8 mouse cellular contexts compared by ENCODE assay signal in genomic region chr4:133337833-133338520, GRCm38 (mm10). TPM values are rescaled to one million over a fixed set of nuclear protein-coding genes. Genes with fewer than 3 reads are reported as not detected.
A peak's percentile ranks its signal among the peaks of the same experiment; 100 is the strongest.
DNase-seq lines count a peak whose midpoint lies in the region; ATAC-seq and TF ChIP-seq lines count a peak whose summit lies in the region.

No protein-coding gene starts in this region.

- WGBS in spleen, adult 2 months: 15% methylated on average over 14 of the region's 14 CpGs
- 13% methylated on average over 14 of the region's 14 CpGs for WGBS in embryonic facial prominence, embryonic 12.5 days
- WGBS in intestine, embryonic 16.5 days: 10% methylated on average over 14 of the region's 14 CpGs
- 11% methylated on average over 14 of the region's 14 CpGs for WGBS in neural tube, embryonic 14.5 days

- no peak overlapping the region for H3K27ac ChIP-seq in spleen, adult 2 months (ENCODE audit: insufficient read depth, low read length)
- no peak overlapping the region for H3K27ac ChIP-seq in embryonic facial prominence, embryonic 12.5 days
- H3K27ac ChIP-seq in intestine, embryonic 16.5 days (ENCODE audit: low read length): no peak overlapping the region
- no peak overlapping the region for H3K27ac ChIP-seq in neural tube, embryonic 14.5 days (ENCODE audit: low read depth, low read length)

- H3K4me2 ChIP-seq in embryonic facial prominence, embryonic 12.5 days (replicated peaks): peak overlapping the region; percentile 70
- peak overlapping the region; percentile 78 for H3K4me2 ChIP-seq in intestine, embryonic 16.5 days (ENCODE audit: low read depth, low read length)
- H3K4me2 ChIP-seq in neural tube, embryonic 14.5 days (ENCODE audit: low read depth, low read length): peak overlapping the region; percentile 55

- no peak for ATAC-seq in embryonic facial prominence, embryonic 12.5 days (ENCODE audit: insufficient number of reproducible peaks, insufficient read depth, low FRiP score, low TSS enrichment)
- no peak for ATAC-seq in intestine, embryonic 16.5 days
- ATAC-seq in neural tube, embryonic 14.5 days (ENCODE audit: low read depth): no peak

- H3K9me3 ChIP-seq in embryonic facial prominence, embryonic 12.5 days: no peaks in the 10 kb centered on the region
- H3K9me3 ChIP-seq in intestine, embryonic 16.5 days (ENCODE audit: control insufficient read depth, low read length): no peaks in the 10 kb centered on the region
- H3K9me3 ChIP-seq in neural tube, embryonic 14.5 days (ENCODE audit: control insufficient read depth, low read length): no peaks in the 10 kb centered on the region

- no peaks in the 10 kb centered on the region for H3K27me3 ChIP-seq in spleen, adult 2 months (ENCODE audit: control insufficient read depth, insufficient read depth, low read length)
- H3K27me3 ChIP-seq in embryonic facial prominence, embryonic 12.5 days: no peaks in the 10 kb centered on the region
- H3K27me3 ChIP-seq in intestine, embryonic 16.5 days (replicated peaks; ENCODE audit: control insufficient read depth, insufficient read depth, low read length): no peaks in the 10 kb centered on the region
- H3K27me3 ChIP-seq in neural tube, embryonic 14.5 days (ENCODE audit: control insufficient read depth, insufficient read depth, low read length): no peaks in the 10 kb centered on the region

- no peak for DNase-seq in spleen, adult 2 months (ENCODE audit: low read depth in 1 of 2, low spot score in 2 of 2)
- no peak for DNase-seq in spleen, adult 12 weeks (ENCODE audit: low spot score)
- DNase-seq in left cerebral cortex, adult 18-20 months (ENCODE audit: low spot score in 2 of 2): no peak
- no peak for DNase-seq in urinary bladder, postnatal 4 days (ENCODE audit: low spot score in 2 of 2)
- DNase-seq in spleen, postnatal 36 days (ENCODE audit: low spot score in 2 of 2): no peak

- TF ChIP-seq POLR2A in spleen, adult 2 months (IDR thresholded peaks at IDR 0.05; ENCODE audit: low read depth, low read length): no peak

- H3K4me1 ChIP-seq in spleen, adult 2 months (ENCODE audit: control insufficient read depth, insufficient read depth, insufficient read length): no peaks in the 10 kb centered on the region; the same call in 1 of the 2 replicates
- H3K4me1 ChIP-seq in embryonic facial prominence, embryonic 12.5 days: peaks cover 20% of the 10 kb centered on the region
- peaks cover 12% of the 10 kb centered on the region for H3K4me1 ChIP-seq in intestine, embryonic 16.5 days (ENCODE audit: control insufficient read depth, insufficient read depth, low read length)
- H3K4me1 ChIP-seq in neural tube, embryonic 14.5 days (ENCODE audit: control insufficient read depth, insufficient read depth, low read length): no peaks in the 10 kb centered on the region

- peak overlapping the region; percentile 90; the same call in 1 of the 2 replicates for H3K4me3 ChIP-seq in spleen, adult 2 months (ENCODE audit: extremely low read depth, insufficient read depth, insufficient read length)
- peak overlapping the region; percentile 95 for H3K4me3 ChIP-seq in embryonic facial prominence, embryonic 12.5 days
- H3K4me3 ChIP-seq in intestine, embryonic 16.5 days (ENCODE audit: low read length): peak overlapping the region; percentile 86
- peak overlapping the region; percentile 78 for H3K4me3 ChIP-seq in neural tube, embryonic 14.5 days (ENCODE audit: low read depth, low read length)

- peak overlapping the region; percentile 91 for H3K9ac ChIP-seq in embryonic facial prominence, embryonic 12.5 days
- H3K9ac ChIP-seq in intestine, embryonic 16.5 days (ENCODE audit: low read depth, low read length): peak overlapping the region; percentile 87
- peak overlapping the region; percentile 78; the same call in 1 of the 2 replicates for H3K9ac ChIP-seq in neural tube, embryonic 14.5 days (replicated peaks; ENCODE audit: low read depth, low read length)

- no peak for TF ChIP-seq CTCF in spleen, adult 2 months (IDR thresholded peaks at IDR 0.05; ENCODE audit: extremely low read depth, insufficient read depth, insufficient read length, insufficient replicate concordance)

- no peaks in the 10 kb centered on the region for H3K36me3 ChIP-seq in spleen, adult 2 months (ENCODE audit: control insufficient read depth, insufficient read depth, low read length)
- H3K36me3 ChIP-seq in embryonic facial prominence, embryonic 12.5 days: peaks cover 5% of the 10 kb centered on the region
- no peaks in the 10 kb centered on the region for H3K36me3 ChIP-seq in intestine, embryonic 16.5 days (ENCODE audit: control insufficient read depth, insufficient read depth, low read length)
- no peaks in the 10 kb centered on the region for H3K36me3 ChIP-seq in neural tube, embryonic 14.5 days (ENCODE audit: control insufficient read depth, insufficient read depth, low read length)

RNA-seq across cellular contexts. Expression of gene Wdtc1, which starts 15.3 kb away (rescaled TPM):
- 33.0 and 33.3 TPM in 2 replicates for polyA plus RNA-seq in spleen, adult 2 months (2012; rRNA removed)
- 17.0 and 18.7 TPM in 2 replicates for polyA plus RNA-seq in embryonic facial prominence, embryonic 12.5 days (2016; fragmentation: Nextera tagmentation; extraction: Ambion mirVana)
- 11.4 and 12.8 TPM in 2 replicates for polyA plus RNA-seq in intestine, embryonic 16.5 days (2015; fragmentation: Nextera tagmentation; extraction: Ambion mirVana)
- 22.3 and 24.5 TPM in 2 replicates for polyA plus RNA-seq in neural tube, embryonic 14.5 days (2014; fragmentation: Nextera tagmentation; extraction: Ambion mirVana)
- 10 to 100 TPM; 61.2 to 68.1 TPM for total RNA-seq in left cerebral cortex, adult 18-20 months (2021)

RNA-seq across cellular contexts. Expression of gene Slc9a1, which starts 31.5 kb away (rescaled TPM):
- 39.4 and 46.9 TPM in 2 replicates for polyA plus RNA-seq in spleen, adult 2 months (2012; rRNA removed)
- 7.6 and 7.9 TPM in 2 replicates for polyA plus RNA-seq in embryonic facial prominence, embryonic 12.5 days (2016; fragmentation: Nextera tagmentation; extraction: Ambion mirVana)
- polyA plus RNA-seq in intestine, embryonic 16.5 days (2015; fragmentation: Nextera tagmentation; extraction: Ambion mirVana): 9.1 and 9.2 TPM in 2 replicates
- 8.0 and 9.7 TPM in 2 replicates for polyA plus RNA-seq in neural tube, embryonic 14.5 days (2014; fragmentation: Nextera tagmentation; extraction: Ambion mirVana)
- total RNA-seq in left cerebral cortex, adult 18-20 months (2021): 10 to 100 TPM; 46.3 to 47.9 TPM
